Mouse (Mus musculus) midbrain, embryonic 13.5 days (tissue): ENCODE results near the gene Tox2. TPM values are rescaled to one million over a fixed set of nuclear protein-coding genes. Genes with fewer than 3 reads are reported as not detected.

Experiments
- ATAC-seq: fragments of 200-750 bp; cut with Nextera tagmentation; 2 replicates; pipeline ENCODE4 v1.8.0; 2017; ENCODE audit warnings: mild to moderate bottlenecking, moderate TSS enrichment, moderate library complexity
- H3K27ac ChIP-seq: fragments of 300-500 bp; sonication (generic); 2 replicates; pipeline ENCODE4 v1.5.1; 2015; ENCODE audit warnings: inconsistent platforms, mild to moderate bottlenecking, moderate library complexity
- H3K27me3 ChIP-seq: fragments of 300-500 bp; sonication (generic); 2 replicates; pipeline ENCODE4 v1.6.1; 2015; ENCODE audit warnings: mild to moderate bottlenecking, inconsistent platforms
- H3K36me3 ChIP-seq: fragments of 300-500 bp; sonication (generic); 2 replicates; pipeline ENCODE4 v1.6.1; 2015; ENCODE audit warnings: mild to moderate bottlenecking, inconsistent platforms
- H3K4me1 ChIP-seq: fragments of 300-500 bp; sonication (generic); replicated peaks from 2 replicates; pipeline ENCODE4 v1.6.1; 2015; ENCODE audit warnings: inconsistent platforms
- H3K4me2 ChIP-seq: fragments of 300-500 bp; sonication (generic); replicated peaks from 2 replicates; pipeline ENCODE4 v1.6.1; 2015; ENCODE audit warnings: moderate library complexity, mild to moderate bottlenecking, inconsistent platforms
- H3K4me3 ChIP-seq: fragments of 300-500 bp; sonication (generic); replicated peaks from 2 replicates; pipeline ENCODE4 v1.5.1; 2015; ENCODE audit warnings: mild to moderate bottlenecking, inconsistent platforms
- H3K9ac ChIP-seq: fragments of 300-500 bp; sonication (generic); replicated peaks from 2 replicates; pipeline ENCODE4 v1.6.1; 2015; ENCODE audit warnings: mild to moderate bottlenecking, inconsistent platforms
- H3K9me3 ChIP-seq: fragments of 300-500 bp; sonication (generic); 2 replicates; pipeline ENCODE4 v1.6.1; 2016; ENCODE audit warnings: mild to moderate bottlenecking, inconsistent platforms
- WGBS: fragments of 180-500 bp; shearing (Covaris S2); methylation state at CpG from one replicate; pipeline ENCODE4 v1.1.7; 2015; 5-methylcytosine and 5-hydroxymethylcytosine counted together
- polyA plus RNA-seq: library from polyadenylated mRNA; unstranded; fragments of >200 nt; fragmentation: Nextera tagmentation; extraction: Ambion mirVana; gene quantifications from 2 replicates; pipeline ENCODE4 v1.2.1, GENCODE M21; 2015

Gene Tox2
- polyA plus RNA-seq, 1 experiment from 2014 or later = 44.2 TPM

- peaks cover 18% of the 10 kb centered on the region for H3K4me1 ChIP-seq
- H3K4me2 ChIP-seq = no peak overlapping the region
- ATAC-seq = no peak
- no peak overlapping the region for H3K4me3 ChIP-seq
- H3K9me3 ChIP-seq = no peaks in the 10 kb centered on the region
- no peaks in the 10 kb centered on the region for H3K36me3 ChIP-seq
- H3K27me3 ChIP-seq = peaks cover 10% of the 10 kb centered on the region
- 78% methylated on average over 13 of the region's 13 CpGs for WGBS
- no peak overlapping the region for H3K27ac ChIP-seq
- H3K9ac ChIP-seq = no peak overlapping the region
Measured at GRCm38 (mm10) chr2:163332368-163333055, 129.6 kb downstream of the Tox2 start.

GRCm38 (mm10) chr2:163340263-163340662 lies 137.3 kb downstream of the Tox2 start:
- Histone ChIP-seq H3K9me3 (no peaks in the 10 kb centered on the region), H3K36me3 (no peaks in the 10 kb centered on the region), H3K4me3 (no peak overlapping the region), H3K4me2 (no peak overlapping the region), H3K27me3 (peaks cover 49% of the 10 kb centered on the region), H3K9ac (no peak overlapping the region), H3K4me1 (peaks cover 18% of the 10 kb centered on the region), H3K27ac (no peak overlapping the region)
- peak; percentile 43 for ATAC-seq
- 29% methylated on average over 9 of the region's 9 CpGs for WGBS

GRCm38 (mm10) chr2:163343671-163344070 lies 140.7 kb downstream of the Tox2 start:
- H3K27ac ChIP-seq = no peak overlapping the region
- no peak overlapping the region for H3K4me3 ChIP-seq
- no peaks in the 10 kb centered on the region for H3K9me3 ChIP-seq
- no peak overlapping the region for H3K4me2 ChIP-seq
- H3K27me3 ChIP-seq = peaks cover 28% of the 10 kb centered on the region
- no peak overlapping the region for H3K9ac ChIP-seq
- no peaks in the 10 kb centered on the region for H3K36me3 ChIP-seq
- no peak for ATAC-seq
- WGBS = 80% methylated on average over 4 of the region's 4 CpGs
- H3K4me1 ChIP-seq = peaks cover 9% of the 10 kb centered on the region; the same call in 1 of the 2 replicates

GRCm38 (mm10) chr2:163344976-163345660 lies 142.2 kb downstream of the Tox2 start:
- Histone ChIP-seq H3K9ac (no peak overlapping the region), H3K27ac (no peak overlapping the region), H3K9me3 (no peaks in the 10 kb centered on the region), H3K4me3 (no peak overlapping the region), H3K36me3 (no peaks in the 10 kb centered on the region), H3K4me2 (no peak overlapping the region), H3K27me3 (peaks cover 13% of the 10 kb centered on the region), H3K4me1 (0 out of 2 replicates have a peak, but pooled peaks cover 6% of the 10 kb centered on the region)
- WGBS = 73% methylated on average over 13 of the region's 13 CpGs
- ATAC-seq = no peak

GRCm38 (mm10) chr2:163346497-163346896 lies 143.6 kb downstream of the Tox2 start:
- Histone ChIP-seq H3K27ac (no peak overlapping the region), H3K4me2 (no peak overlapping the region), H3K27me3 (no peaks in the 10 kb centered on the region), H3K4me1 (0 out of 2 replicates have a peak, but pooled peaks cover 6% of the 10 kb centered on the region), H3K4me3 (no peak overlapping the region), H3K9ac (no peak overlapping the region), H3K36me3 (no peaks in the 10 kb centered on the region), H3K9me3 (no peaks in the 10 kb centered on the region)
- no peak for ATAC-seq
- 81% methylated on average over 11 of the region's 11 CpGs for WGBS

GRCm38 (mm10) chr2:163347517-163348184 lies 144.7 kb downstream of the Tox2 start:
- H3K36me3 ChIP-seq = no peaks in the 10 kb centered on the region
- H3K9ac ChIP-seq = no peak overlapping the region
- no peak overlapping the region for H3K4me2 ChIP-seq
- no peak overlapping the region for H3K4me3 ChIP-seq
- WGBS = 87% methylated on average over 8 of the region's 8 CpGs
- H3K9me3 ChIP-seq = no peaks in the 10 kb centered on the region
- no peak for ATAC-seq
- no peak overlapping the region for H3K27ac ChIP-seq
- H3K4me1 ChIP-seq = 0 out of 2 replicates have a peak, but pooled peaks cover 6% of the 10 kb centered on the region
- H3K27me3 ChIP-seq = no peaks in the 10 kb centered on the region

GRCm38 (mm10) chr2:163348677-163349076 lies 145.8 kb downstream of the Tox2 start:
- Histone ChIP-seq H3K9me3 (no peaks in the 10 kb centered on the region), H3K27ac (no peak overlapping the region), H3K4me1 (0 out of 2 replicates have a peak, but pooled peaks cover 6% of the 10 kb centered on the region), H3K9ac (no peak overlapping the region), H3K4me2 (no peak overlapping the region), H3K36me3 (no peaks in the 10 kb centered on the region), H3K4me3 (no peak overlapping the region), H3K27me3 (no peaks in the 10 kb centered on the region)
- 75% methylated on average over 7 of the region's 7 CpGs for WGBS
- no peak for ATAC-seq

- Histone ChIP-seq H3K4me3 (no peak overlapping the region), H3K9ac (no peak overlapping the region), H3K4me2 (no peak overlapping the region), H3K9me3 (no peaks in the 10 kb centered on the region), H3K27me3 (no peaks in the 10 kb centered on the region), H3K36me3 (no peaks in the 10 kb centered on the region), H3K27ac (no peak overlapping the region), H3K4me1 (0 out of 2 replicates have a peak, but pooled peaks cover 6% of the 10 kb centered on the region)
- WGBS = 64% methylated on average over 9 of the region's 9 CpGs
- ATAC-seq = no peak
Measured at GRCm38 (mm10) chr2:163349411-163349810, 146.5 kb downstream of the Tox2 start.

GRCm38 (mm10) chr2:163350443-163350842 lies 147.5 kb downstream of the Tox2 start:
- H3K4me2 ChIP-seq = no peak overlapping the region
- H3K9ac ChIP-seq = no peak overlapping the region
- ATAC-seq = no peak
- no peaks in the 10 kb centered on the region for H3K9me3 ChIP-seq
- H3K4me1 ChIP-seq = 0 out of 2 replicates have a peak, but pooled peaks cover 6% of the 10 kb centered on the region
- H3K4me3 ChIP-seq = no peak overlapping the region
- H3K36me3 ChIP-seq = no peaks in the 10 kb centered on the region
- H3K27me3 ChIP-seq = no peaks in the 10 kb centered on the region
- no peak overlapping the region for H3K27ac ChIP-seq
- 54% methylated on average over 5 of the region's 5 CpGs for WGBS

- Histone ChIP-seq H3K27me3 (no peaks in the 10 kb centered on the region), H3K27ac (no peak overlapping the region), H3K4me1 (0 out of 2 replicates have a peak, but pooled peaks cover 5% of the 10 kb centered on the region), H3K9ac (no peak overlapping the region), H3K4me2 (no peak overlapping the region), H3K9me3 (no peaks in the 10 kb centered on the region), H3K4me3 (no peak overlapping the region), H3K36me3 (no peaks in the 10 kb centered on the region)
- ATAC-seq = no peak
- 33% methylated on average over 7 of the region's 7 CpGs for WGBS
Measured at GRCm38 (mm10) chr2:163353731-163354130, 150.8 kb downstream of the Tox2 start.

- Histone ChIP-seq H3K4me3 (no peak overlapping the region), H3K9ac (no peak overlapping the region), H3K9me3 (no peaks in the 10 kb centered on the region), H3K36me3 (no peaks in the 10 kb centered on the region), H3K4me1 (no peaks in the 10 kb centered on the region), H3K27ac (no peak overlapping the region), H3K27me3 (no peaks in the 10 kb centered on the region), H3K4me2 (no peak overlapping the region)
- 83% methylated on average over 8 of the region's 8 CpGs for WGBS
- no peak for ATAC-seq
Measured at GRCm38 (mm10) chr2:163355666-163356065, 152.7 kb downstream of the Tox2 start.
